Mouse (Mus musculus): ENCODE data around the gene Myo3b.

DNA sequence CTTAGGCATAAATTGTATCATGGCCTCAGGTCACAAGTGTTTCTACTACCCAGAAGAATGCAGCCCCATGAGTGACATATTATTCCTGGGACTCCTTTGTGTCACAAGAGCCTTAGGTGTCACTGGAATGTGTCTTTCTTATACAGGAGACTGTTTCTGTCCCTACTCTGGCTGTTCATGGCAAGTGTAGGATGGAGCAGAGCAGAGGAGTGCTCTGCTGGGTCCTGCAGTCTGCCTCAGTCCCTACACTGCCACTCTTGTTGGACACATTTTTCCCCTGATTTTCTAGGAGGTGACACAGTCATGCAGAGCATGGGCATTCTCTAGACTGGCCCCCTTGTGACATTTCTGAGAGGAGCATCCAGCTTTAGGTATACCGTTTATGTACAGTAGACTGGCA is 350.2 kb downstream of the Myo3b start:
- no peak for TF ChIP-seq CTCF (IDR thresholded peaks at IDR 0.05; ENCODE audit: low read depth, low read length)
- no peak for TF ChIP-seq POLR2A (IDR thresholded peaks at IDR 0.05; ENCODE audit: extremely low read depth, insufficient read depth, low read length)

Measured in liver, adult 2 months (tissue).